Mouse (Mus musculus) bone marrow, adult 2 months (tissue): ENCODE results near the gene Fnbp1. TPM values are rescaled to one million over a fixed set of nuclear protein-coding genes. Genes with fewer than 3 reads are reported as not detected.
A peak's percentile ranks its signal among the peaks of the same experiment; 100 is the strongest.
"Not testable (repeated sequence)": the region's sequence is repeated elsewhere in the genome, so short reads cannot be mapped to it uniquely, and the experiment has no call there.

Experiments
- H3K27ac ChIP-seq: fragments of 200-500 bp; 2 replicates; pipeline ENCODE4 v1.5.1; 2012; ENCODE audit warnings: low read depth, mild to moderate bottlenecking, control low read depth, inconsistent platforms, low read length; ENCODE audit not compliant: control insufficient read depth, poor library complexity, insufficient read depth
- H3K4me1 ChIP-seq: fragments of 200-500 bp; 2 replicates; pipeline ENCODE4 v1.6.1; 2011; ENCODE audit warnings: low read length; ENCODE audit not compliant: control insufficient read depth, insufficient read depth
- H3K4me3 ChIP-seq: fragments of 200-500 bp; replicated peaks from 2 replicates; pipeline ENCODE3; 2011; ENCODE audit warnings: mild to moderate bottlenecking, low read depth, low read length, control low read depth; ENCODE audit not compliant: control insufficient read depth
- CTCF ChIP-seq: fragments of 200-500 bp; IDR thresholded peaks from 2 replicates; pipeline ENCODE4 v1.5.1; 2011; ENCODE audit warnings: low read length, control low read depth; ENCODE audit not compliant: control insufficient read depth, insufficient read depth
- POLR2A ChIP-seq: fragments of 200-500 bp; IDR thresholded peaks from 2 replicates; pipeline ENCODE4 v1.6.1; 2011; ENCODE audit warnings: low read depth, mild to moderate bottlenecking, control low read depth, low read length, borderline replicate concordance; ENCODE audit not compliant: control insufficient read depth
- WGBS: fragments of 180-500 bp; shearing (Covaris S2); methylation state at CpG from one replicate; pipeline ENCODE4 v1.1.7; 2018; 5-methylcytosine and 5-hydroxymethylcytosine counted together
- polyA plus RNA-seq: library from polyadenylated mRNA; stranded (reverse); fragments of >200 nt; gene quantifications from 2 replicates; pipeline ENCODE4 v1.2.4, GENCODE M21; 2011; ENCODE audit warnings: low replicate concordance; ENCODE audit not compliant: missing spikeins, insufficient read depth, insufficient read length

The Fnbp1 gene
- polyA plus RNA-seq, result 25.6 and 67.8 TPM in 2 replicates

GRCm38 (mm10) chr2:31141867-31142454 lies at the start of gene Fnbp1:
TSS of gene Fnbp1 (minus strand) at chr2:31142008.
- H3K4me1 ChIP-seq, result peaks cover 9% of the 10 kb centered on the region
- TF ChIP-seq CTCF (0 out of 2 replicates have a peak, but pooled peaks have one; percentile 12), POLR2A (peak; percentile 95; the same call in 1 of the 2 replicates)
- under 1% methylated on average over 59 of the region's 59 CpGs for WGBS
- H3K27ac ChIP-seq, result peak within 1 kb of the TSS; percentile 91
- peak within 1 kb of the TSS; percentile 88 for H3K4me3 ChIP-seq

GRCm38 (mm10) chr2:31189654-31190053 lies 47.8 kb upstream of the Fnbp1 start:
- Histone ChIP-seq H3K4me1 (no peaks in the 10 kb centered on the region), H3K27ac (no peak overlapping the region), H3K4me3 (no peak overlapping the region)
- WGBS, result 85% methylated on average over 3 of the region's 3 CpGs
- no peak for TF ChIP-seq CTCF

GRCm38 (mm10) chr2:31188691-31189090 lies 46.9 kb upstream of the Fnbp1 start:
- Histone ChIP-seq H3K4me3 (no peak overlapping the region), H3K27ac (no peak overlapping the region), H3K4me1 (no peaks in the 10 kb centered on the region)
- TF ChIP-seq CTCF (no peak), POLR2A (no peak)
- WGBS, result 89% methylated on average over 1 of the region's 1 CpGs

GRCm38 (mm10) chr2:31183830-31184229 lies 42.0 kb upstream of the Fnbp1 start:
- no peak overlapping the region for H3K27ac ChIP-seq
- 88% methylated on average over 1 of the region's 1 CpGs for WGBS
- H3K4me3 ChIP-seq, result no peak overlapping the region
- no peak for TF ChIP-seq POLR2A
- no peak for TF ChIP-seq CTCF
- H3K4me1 ChIP-seq, result peaks cover 6% of the 10 kb centered on the region

GRCm38 (mm10) chr2:31182786-31183330 lies 41.0 kb upstream of the Fnbp1 start:
- TF ChIP-seq POLR2A, result no peak
- TF ChIP-seq CTCF, result no peak

GRCm38 (mm10) chr2:31180081-31180551 lies 38.3 kb upstream of the Fnbp1 start:
- Histone ChIP-seq H3K27ac (no peak overlapping the region), H3K4me1 (peaks cover 6% of the 10 kb centered on the region), H3K4me3 (no peak overlapping the region)
- WGBS, result 51% methylated on average over 7 of the region's 7 CpGs
- no peak for TF ChIP-seq CTCF
- no peak for TF ChIP-seq POLR2A

More at GRCm38 (mm10) chr2:31182786-31183330, 41.0 kb upstream of the Fnbp1 start:
- no peak overlapping the region for H3K27ac ChIP-seq
- 76% methylated on average over 6 of the region's 6 CpGs for whole genome bisulfite sequencing
- H3K4me3 ChIP-seq, result no peak overlapping the region
- peaks cover 6% of the 10 kb centered on the region for H3K4me1 ChIP-seq

GRCm38 (mm10) chr2:31179471-31179870 lies 37.7 kb upstream of the Fnbp1 start:
- no peak overlapping the region for H3K4me3 ChIP-seq
- no peak for TF ChIP-seq POLR2A
- TF ChIP-seq CTCF, result no peak
- peaks cover 6% of the 10 kb centered on the region for H3K4me1 ChIP-seq
- 57% methylated on average over 7 of the region's 7 CpGs for WGBS
- no peak overlapping the region for H3K27ac ChIP-seq

GRCm38 (mm10) chr2:31178593-31178992 lies 36.8 kb upstream of the Fnbp1 start:
- not testable (repeated sequence) for H3K4me3 ChIP-seq, H3K4me1 ChIP-seq, H3K27ac ChIP-seq
- WGBS, result 79% methylated on average over 6 of the region's 6 CpGs
